Mouse (Mus musculus) lung, postnatal 0 days (tissue): Measurements from ENCODE around the gene Snrnp25.

Experiments
- CTCF ChIP-seq: IDR thresholded peaks from 2 replicates; pipeline ENCODE4 v1.5.1; 2016; ENCODE audit warnings: antibody characterized with exemption, mild to moderate bottlenecking
- EP300 ChIP-seq: IDR thresholded peaks from 2 replicates; pipeline ENCODE4 v1.6.1; 2016; ENCODE audit warnings: antibody characterized with exemption, mild to moderate bottlenecking, control low read depth

DNA sequence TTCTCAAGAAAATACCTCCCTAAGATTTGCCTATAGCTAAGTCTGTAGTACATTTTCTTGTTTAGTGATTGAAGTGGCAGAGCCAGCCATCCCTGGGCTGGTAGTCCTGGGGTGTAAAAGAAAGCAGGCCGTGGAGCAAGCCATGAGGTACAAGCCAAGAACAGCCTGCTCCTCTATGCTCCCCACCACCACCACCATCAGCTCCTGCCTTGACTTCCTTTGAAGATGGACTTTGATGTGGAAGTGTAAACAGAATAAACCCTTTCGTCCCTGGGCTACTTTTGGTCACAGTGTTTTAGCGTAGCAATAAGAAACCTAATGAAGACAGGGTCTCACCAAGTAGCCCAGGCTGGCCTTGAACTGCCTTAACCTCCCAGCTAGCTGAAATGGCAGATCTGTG, 7.4 kb upstream of the Snrnp25 start:
- TF ChIP-seq CTCF (no peak), EP300 (no peak)
